In the genomic region with DNA sequence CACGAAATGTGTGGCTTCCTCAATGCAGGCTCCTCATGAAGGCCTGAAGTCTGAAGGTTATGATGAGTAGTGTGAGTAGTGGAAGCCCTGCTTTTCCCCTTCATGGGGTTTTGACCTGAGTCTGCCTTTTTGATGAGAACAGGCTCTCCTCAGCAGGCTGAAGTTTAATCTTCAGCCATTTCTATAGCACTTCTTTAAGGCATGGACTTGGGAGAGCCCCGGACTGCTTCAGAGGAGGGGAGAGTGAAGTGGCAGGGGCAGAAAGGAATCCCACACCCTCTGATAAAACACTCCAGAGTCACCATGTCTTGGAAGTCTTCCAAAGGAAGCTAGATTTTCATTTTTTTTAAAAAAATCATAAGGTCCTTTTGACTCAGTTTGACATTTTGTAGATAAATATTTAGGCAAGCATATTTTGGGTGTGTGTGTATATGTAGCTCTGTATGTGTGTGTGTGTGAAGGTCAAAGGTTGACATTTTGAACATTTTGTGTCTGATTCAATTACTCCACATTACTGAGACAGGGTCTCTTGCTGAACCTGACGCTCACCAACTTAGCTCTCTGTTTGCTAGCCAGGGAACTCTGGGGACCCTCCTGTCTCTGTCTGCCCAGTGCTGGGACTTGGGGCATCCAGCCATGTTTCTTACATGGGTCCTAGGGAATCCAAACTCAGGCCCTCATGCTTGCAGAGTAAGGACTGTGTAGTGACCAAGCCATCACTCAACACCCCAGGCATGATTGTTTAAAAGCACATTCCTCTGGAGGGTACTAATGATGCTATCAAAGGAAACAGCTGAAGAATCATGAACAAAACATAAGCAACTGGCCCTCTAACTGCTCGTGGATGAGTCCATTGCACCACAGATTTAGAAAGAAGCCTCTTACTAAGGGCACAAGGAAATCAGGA, we compare ENCODE assay signal across 10 mouse cellular contexts. TPM values are rescaled to one million over a fixed set of nuclear protein-coding genes. Genes with fewer than 3 reads are reported as not detected.
A peak's percentile ranks its signal among the peaks of the same experiment; 100 is the strongest.
DNase-seq lines count a peak whose midpoint lies in the region; ATAC-seq and TF ChIP-seq lines count a peak whose summit lies in the region.
"Had no signal": no experiment of that assay in that cellular context is flagged by ENCODE, and none has a peak within 500 bp of the region (broad histone marks: within the 10 kb centered on the region; RNA-seq: fewer than 3 reads in every experiment).

No protein-coding gene starts in this region.

- no peak for ATAC-seq in kidney, embryonic 15.5 days (replicated peaks; ENCODE audit: low FRiP score)
- ATAC-seq in Patski: peak; percentile 5
- ATAC-seq in heart, postnatal 0 days (ENCODE audit: insufficient read depth, low read depth): 0 out of 2 replicates have a peak, but pooled peaks have one; percentile 4

- TF ChIP-seq CTCF in Patski (IDR thresholded peaks at IDR 0.05): no peak
- TF ChIP-seq CTCF in heart, postnatal 0 days (IDR thresholded peaks at IDR 0.05; ENCODE audit: low read depth): no peak

- H3K27me3 ChIP-seq in kidney, embryonic 15.5 days: no peaks in the 10 kb centered on the region
- H3K27me3 ChIP-seq in Patski: no peaks in the 10 kb centered on the region
- H3K27me3 ChIP-seq in heart, postnatal 0 days (ENCODE audit: control insufficient read depth, insufficient read depth, low read length): no peaks in the 10 kb centered on the region

- POLR2A ChIA-PET in Patski (lab: Charles Lee): interaction anchor here (0.6 to 1.0 kb wide), 2 partner anchors 9 to 80 kb away, joined by 3 read pairs; no protein-coding TSS in a partner anchor

- WGBS in kidney, embryonic 15.5 days: 68% methylated on average over 4 of the region's 4 CpGs
- WGBS in heart, postnatal 0 days: 42% methylated on average over 4 of the region's 4 CpGs

- in situ Hi-C loops in Patski (cut with MboI; ENCODE audit: low pct_unique_long_range_greater_than_20kb): no loop called here

- peak overlapping the region; percentile 75 for H3K27ac ChIP-seq in kidney, embryonic 15.5 days
- peak overlapping the region; percentile 66 for H3K27ac ChIP-seq in heart, postnatal 0 days (ENCODE audit: low read depth)
- H3K27ac ChIP-seq: limb, embryonic 10.5 days; midbrain, embryonic 10.5 days had no signal

- CTCF ChIA-PET in Patski (lab: Charles Lee): interaction anchor here (0.6 to 1.5 kb wide), 4 partner anchors 10 to 17 kb away, joined by 3 to 5 read pairs (median 4); no protein-coding TSS in a partner anchor

- H3K36me3 ChIP-seq in kidney, embryonic 15.5 days: no peaks in the 10 kb centered on the region
- H3K36me3 ChIP-seq in heart, postnatal 0 days (replicated peaks; ENCODE audit: control insufficient read depth, insufficient read depth, low read length): 0 out of 2 replicates have a peak, but pooled peaks cover 1% of the 10 kb centered on the region
- H3K36me3 ChIP-seq: limb, embryonic 10.5 days; midbrain, embryonic 10.5 days had no signal

- 0 out of 2 replicates have a peak, but pooled peaks cover 3% of the 10 kb centered on the region for H3K4me1 ChIP-seq in kidney, embryonic 15.5 days
- peaks cover 51% of the 10 kb centered on the region for H3K4me1 ChIP-seq in heart, postnatal 0 days (ENCODE audit: control insufficient read depth, insufficient read depth)
- H3K4me1 ChIP-seq: limb, embryonic 10.5 days had no signal

- H3K4me2 ChIP-seq in kidney, embryonic 15.5 days: no peak overlapping the region
- no peak overlapping the region for H3K4me2 ChIP-seq in heart, postnatal 0 days (ENCODE audit: low read depth, low read length)

- no peak overlapping the region for H3K4me3 ChIP-seq in kidney, embryonic 15.5 days (replicated peaks)
- no peak overlapping the region for H3K4me3 ChIP-seq in heart, postnatal 0 days (ENCODE audit: low read depth, low read length)
- H3K4me3 ChIP-seq: limb, embryonic 10.5 days; midbrain, embryonic 10.5 days had no signal

- TF ChIP-seq EP300 in heart, postnatal 0 days (IDR thresholded peaks at IDR 0.05; ENCODE audit: low read depth): no peak

- DNase-seq in kidney, adult 8-10 months: no peak
- DNase-seq in Patski (ENCODE audit: low read depth, low spot score): no peak
- DNase-seq in heart, postnatal 0 days (ENCODE audit: low spot score): no peak
- DNase-seq in naive thymus-derived CD4-positive, alpha-beta T cell, adult 2 months (ENCODE audit: low read depth): peak; percentile 43
- no peak for DNase-seq in neural tube, embryonic 10.5 days (ENCODE audit: extremely low spot score, low spot score)
- no peak for DNase-seq in cerebellum, postnatal 14 days
- DNase-seq: gastrocnemius, postnatal 36 days had no signal

- H3K9ac ChIP-seq in kidney, embryonic 15.5 days: no peak overlapping the region
- H3K9ac ChIP-seq in heart, postnatal 0 days (replicated peaks; ENCODE audit: low read depth, low read length): no peak overlapping the region

- no peaks in the 10 kb centered on the region for H3K9me3 ChIP-seq in kidney, embryonic 15.5 days (replicated peaks)
- no peaks in the 10 kb centered on the region for H3K9me3 ChIP-seq in heart, postnatal 0 days (replicated peaks; ENCODE audit: control insufficient read depth, low read length)
- H3K9me3 ChIP-seq: limb, embryonic 10.5 days; midbrain, embryonic 10.5 days had no signal

RNA-seq across cellular contexts. Expression of gene 1700056E22Rik, which starts 27.0 kb away (rescaled TPM):
- 1.3 and 2.4 TPM in 2 replicates for polyA plus RNA-seq in kidney, embryonic 15.5 days (2015; fragmentation: Nextera tagmentation; extraction: Ambion mirVana)
- 3.4 TPM for polyA plus RNA-seq in Patski (2021)
- total RNA-seq in heart, postnatal 0 days (2014; rRNA removed; ENCODE audit: low replicate concordance): not detected in 2 replicates
- polyA plus RNA-seq in heart, postnatal 0 days (2015; fragmentation: Nextera tagmentation; extraction: Ambion mirVana): 2.2 and 3.0 TPM in 2 replicates

RNA-seq across cellular contexts. Expression of gene Dusp10, which starts 48.0 kb away (rescaled TPM):
- polyA plus RNA-seq in kidney, embryonic 15.5 days (2015; fragmentation: Nextera tagmentation; extraction: Ambion mirVana): 5.8 and 6.3 TPM in 2 replicates
- 31.3 TPM for polyA plus RNA-seq in Patski (2021)
- 13.4 and 31.1 TPM in 2 replicates for total RNA-seq in heart, postnatal 0 days (2014; rRNA removed; ENCODE audit: low replicate concordance)
- polyA plus RNA-seq in heart, postnatal 0 days (2015; fragmentation: Nextera tagmentation; extraction: Ambion mirVana): 7.7 and 8.6 TPM in 2 replicates
